Mouse (Mus musculus): ENCODE measurements around the gene Gm11214.

GRCm38 (mm10) chr4:63663279-63663678 lies at the start of gene Gm11214:
- TF ChIP-seq POLR2A (IDR thresholded peaks at IDR 0.05; ENCODE audit: insufficient read depth, low read length), result no peak
- TF ChIP-seq CTCF (IDR thresholded peaks at IDR 0.05; ENCODE audit: low read depth, low read length), result no peak
- TF ChIP-seq EP300 (IDR thresholded peaks at IDR 0.05; ENCODE audit: insufficient read depth, low read depth, low read length), result no peak
